Mouse (Mus musculus) cerebellum, adult 11-12 months (tissue): Measurements from ENCODE around the gene Gm5478.
"Not testable (repeated sequence)": the region's sequence is repeated elsewhere in the genome, so short reads cannot be mapped to it uniquely, and the experiment has no call there.

Experiments
- DNase-seq: peaks from one replicate; pipeline ENCODE4 v3.0.0; 2022

Gm5478 gene

GRCm38 (mm10) chr15:101647280-101647679 is at the start of gene Gm5478:
Gene Gm5478, minus strand, starts transcription at chr15:101647380.
- DNase-seq, result no peak

DNA sequence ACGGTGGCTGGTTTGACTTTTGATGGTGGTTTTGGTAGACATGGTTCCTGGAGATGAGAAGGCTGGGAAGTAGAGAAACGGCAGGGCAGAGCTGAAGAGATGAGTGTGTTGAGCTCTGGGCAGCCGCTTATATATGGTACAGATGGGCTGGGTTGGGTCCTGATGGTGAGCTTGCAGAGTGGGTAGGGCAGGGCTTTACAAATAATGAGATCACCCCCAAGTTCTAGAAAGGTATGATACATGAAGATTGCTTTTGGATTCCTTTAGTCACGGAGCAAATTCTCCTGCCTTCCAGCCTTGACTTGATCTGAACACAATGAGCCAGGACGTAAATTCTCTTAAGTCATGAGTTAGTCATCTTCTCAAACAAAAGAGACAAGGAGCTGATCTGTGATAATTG is 47.0 kb upstream of the Gm5478 start, which contains the start of gene Krt6a:
Krt6a (minus strand) TSS at position 101 of the 400 bp plus-strand sequence.
- DNase-seq, result no peak

- not testable (repeated sequence) for DNase-seq
Observed at GRCm38 (mm10) chr15:101690460-101690859, 43.3 kb upstream of the Gm5478 start.

DNA sequence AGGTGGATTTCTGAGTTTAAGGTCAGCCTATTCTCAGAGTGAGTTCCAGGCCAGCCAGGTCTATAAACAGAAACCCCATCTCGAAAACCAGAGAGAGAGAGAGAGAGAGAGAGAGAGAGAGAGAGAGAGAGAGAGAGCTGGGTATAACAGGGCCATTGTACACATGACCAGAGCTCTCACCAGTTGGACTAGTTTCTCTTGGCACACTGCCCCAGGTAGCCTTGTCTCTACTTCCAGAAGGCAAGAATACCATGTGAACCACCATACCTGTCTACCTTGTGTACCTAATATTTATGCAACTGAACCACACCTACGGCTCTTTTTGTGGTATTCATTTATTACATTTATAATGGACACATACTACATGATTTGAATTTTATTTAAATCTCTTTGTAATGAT is 41.0 kb upstream of the Gm5478 start:
- no peak for DNase-seq

GRCm38 (mm10) chr15:101680187-101680586 is 33.0 kb upstream of the Gm5478 start, which contains the start of gene Krt6b:
Gene Krt6b, minus strand, starts transcription at chr15:101680287.
- DNase-seq, result no peak

DNA sequence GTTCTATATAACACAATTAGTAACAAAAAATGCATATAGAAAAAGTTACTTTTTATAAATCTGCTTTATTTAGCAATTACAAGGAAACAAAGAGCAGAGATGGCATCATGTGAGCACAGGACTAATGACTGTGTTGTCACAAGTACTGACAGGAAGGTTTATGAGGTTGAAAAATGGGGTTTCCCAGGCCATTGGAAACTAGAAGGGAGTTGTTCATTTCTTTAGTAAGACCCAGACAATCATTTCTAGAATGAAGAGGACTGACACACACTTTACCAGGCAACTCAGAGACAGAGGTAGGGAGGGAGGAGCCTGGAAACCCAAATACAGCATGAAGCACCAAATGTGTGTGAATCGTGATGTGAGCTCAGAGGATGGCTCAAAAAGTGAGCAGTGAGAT is 28.8 kb upstream of the Gm5478 start:
- no peak for DNase-seq

GRCm38 (mm10) chr15:101652736-101653265 is 5.6 kb upstream of the Gm5478 start:
- DNase-seq, result peak; percentile 1

- DNase-seq, result no peak
Observed at GRCm38 (mm10) chr15:101627884-101628283, 19.3 kb downstream of the Gm5478 start, which contains the start of gene Gm5414. Gene Gm5414, minus strand, starts transcription at chr15:101628188.

- no peak for DNase-seq
Observed at GRCm38 (mm10) chr15:101599123-101599522, 48.1 kb downstream of the Gm5478 start.
